Mouse (Mus musculus) retina, postnatal 7 days (tissue): ENCODE results near the gene Bicd2.
A peak's percentile ranks its signal among the peaks of the same experiment; 100 is the strongest.

Experiments used
- DNase-seq: peaks from one replicate; pipeline ENCODE4 v3.0.0-alpha.2; 2012; ENCODE audit warnings: low read depth, low spot score

Bicd2 gene

DNA sequence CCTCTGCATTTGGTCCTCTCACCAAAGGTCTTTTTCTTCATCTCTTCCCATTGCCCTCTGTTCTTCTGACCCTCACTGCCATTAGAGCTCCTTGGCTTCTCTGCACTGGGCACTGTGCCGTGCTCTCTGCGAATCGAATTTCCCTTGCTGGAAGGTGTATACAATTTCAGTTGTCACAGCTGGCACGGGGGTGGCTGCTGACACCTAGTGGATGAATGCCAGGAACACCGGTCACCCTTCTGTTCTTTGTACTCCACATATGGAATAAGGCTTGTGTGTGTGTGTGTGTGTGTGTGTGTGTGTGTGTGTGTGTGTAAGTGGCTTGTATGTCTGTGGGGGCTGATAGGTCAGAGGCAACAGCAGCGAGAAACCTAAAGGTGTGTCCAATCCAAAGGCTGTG lies 58.8 kb downstream of the Bicd2 start:
- DNase-seq, result no peak

DNA sequence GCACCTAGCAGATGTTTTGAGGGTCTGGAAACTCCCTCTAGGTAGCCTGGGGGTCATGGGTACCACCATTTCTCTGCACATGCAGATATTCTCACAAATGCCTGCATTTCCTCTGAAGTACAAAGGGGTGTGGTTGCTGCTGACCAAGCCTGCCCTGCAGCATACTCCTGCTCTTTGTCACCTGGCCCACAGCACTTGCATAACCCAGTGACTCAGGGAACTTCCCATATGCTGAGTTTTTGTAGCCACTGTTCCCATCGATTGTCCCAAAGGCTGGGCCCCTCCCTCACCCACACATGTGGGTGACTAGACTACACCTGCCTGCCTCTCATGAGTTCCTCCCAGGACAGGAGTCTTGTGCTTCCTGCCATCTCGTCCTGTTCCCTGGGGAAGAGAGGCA lies 61.2 kb downstream of the Bicd2 start:
- DNase-seq, result no peak

DNA sequence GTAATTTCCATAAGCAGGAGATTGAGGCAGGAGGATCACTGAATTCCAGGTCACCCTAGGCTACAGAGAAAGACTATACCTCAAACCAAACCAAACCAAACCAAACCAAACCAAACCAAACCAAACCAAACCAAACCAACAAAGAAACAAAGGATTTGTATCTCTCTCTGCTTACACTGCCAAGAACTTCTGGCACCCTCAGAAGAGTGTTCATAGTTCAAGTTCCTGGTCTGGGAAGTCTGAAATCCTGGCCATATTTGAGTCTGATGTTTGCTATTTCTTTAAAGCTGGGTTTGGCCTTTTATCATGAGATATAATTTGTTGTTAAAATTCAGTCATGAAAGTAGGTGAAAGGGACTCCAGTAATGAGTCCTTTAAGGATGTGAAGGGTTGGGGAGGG lies 66.4 kb downstream of the Bicd2 start:
- no peak for DNase-seq

- DNase-seq, result peak; percentile 96
Measured at GRCm38 (mm10) chr13:49420754-49421605, 79.6 kb downstream of the Bicd2 start, which contains the start of gene Ippk. TSS of gene Ippk (plus strand) at chr13:49421249.

DNA sequence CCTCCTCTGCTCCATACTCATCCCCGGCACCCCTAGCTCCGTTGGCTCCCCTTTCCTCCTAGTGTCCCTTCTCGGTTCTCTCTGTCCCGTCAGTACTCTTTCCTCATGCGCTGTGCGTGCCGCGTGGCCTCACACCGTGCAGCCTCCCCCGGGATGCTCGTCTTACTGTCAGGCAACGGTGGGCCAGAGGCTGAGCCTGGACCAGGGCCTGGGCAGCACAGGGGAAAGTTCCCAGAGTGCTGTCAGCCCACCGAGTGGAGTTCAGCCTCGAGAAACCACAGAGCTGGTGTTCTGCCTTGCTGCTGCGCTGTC lies 80.2 kb downstream of the Bicd2 start:
- no peak for DNase-seq

- no peak for DNase-seq
Measured at GRCm38 (mm10) chr13:49421959-49422358, 80.6 kb downstream of the Bicd2 start.

DNA sequence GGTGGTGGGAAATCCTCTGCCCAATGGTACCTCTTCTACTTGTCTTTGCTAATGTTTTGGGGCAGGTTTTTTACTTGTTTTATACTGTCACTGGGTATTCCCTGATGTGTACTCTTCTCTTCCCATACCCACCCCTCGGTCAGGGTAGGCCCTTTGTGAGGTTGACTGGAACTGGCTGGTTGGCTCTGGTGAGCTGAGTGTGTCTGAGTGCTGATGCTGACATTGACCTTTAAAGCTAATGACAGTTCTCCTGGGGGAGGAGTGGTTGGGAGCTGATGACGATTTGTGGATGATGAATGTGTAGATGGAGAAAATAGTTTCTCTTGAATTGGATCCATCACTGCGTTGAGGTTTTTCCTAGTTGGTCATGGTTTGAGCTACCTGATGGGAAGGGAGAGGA lies 85.4 kb downstream of the Bicd2 start:
- no peak for DNase-seq

DNA sequence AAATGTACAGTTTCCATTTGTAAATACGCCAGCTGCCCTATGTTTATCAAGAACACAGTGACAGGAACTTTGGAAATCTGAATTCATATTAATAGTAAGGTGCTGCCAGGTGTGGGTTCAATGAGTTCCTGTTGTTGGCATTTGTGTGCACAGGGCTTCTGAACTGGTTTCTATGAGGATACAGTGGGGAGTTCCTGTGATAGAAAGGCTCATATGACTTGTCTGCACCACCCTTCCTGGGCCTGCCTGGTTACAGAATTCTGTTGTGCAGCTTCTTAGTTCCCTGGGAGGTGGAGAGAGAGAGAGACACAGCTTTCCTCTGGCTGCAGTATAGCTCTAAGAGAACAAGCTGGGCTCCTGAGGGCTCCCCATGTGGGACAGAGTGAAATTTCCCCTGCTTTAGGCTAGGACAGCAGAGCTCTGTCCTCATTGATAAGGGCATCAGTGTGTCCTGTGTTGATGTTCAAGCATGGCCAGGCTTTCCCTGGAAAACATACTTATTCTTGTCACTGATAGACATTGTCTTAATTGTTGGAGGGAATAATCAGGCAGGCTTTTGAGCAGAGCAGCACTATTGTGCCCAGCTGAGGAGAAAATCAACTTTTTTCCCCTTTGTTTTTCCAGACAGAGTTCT lies 86.8 kb downstream of the Bicd2 start:
- no peak for DNase-seq

- DNase-seq, result no peak
Measured at GRCm38 (mm10) chr13:49430529-49430928, 89.1 kb downstream of the Bicd2 start.

DNA sequence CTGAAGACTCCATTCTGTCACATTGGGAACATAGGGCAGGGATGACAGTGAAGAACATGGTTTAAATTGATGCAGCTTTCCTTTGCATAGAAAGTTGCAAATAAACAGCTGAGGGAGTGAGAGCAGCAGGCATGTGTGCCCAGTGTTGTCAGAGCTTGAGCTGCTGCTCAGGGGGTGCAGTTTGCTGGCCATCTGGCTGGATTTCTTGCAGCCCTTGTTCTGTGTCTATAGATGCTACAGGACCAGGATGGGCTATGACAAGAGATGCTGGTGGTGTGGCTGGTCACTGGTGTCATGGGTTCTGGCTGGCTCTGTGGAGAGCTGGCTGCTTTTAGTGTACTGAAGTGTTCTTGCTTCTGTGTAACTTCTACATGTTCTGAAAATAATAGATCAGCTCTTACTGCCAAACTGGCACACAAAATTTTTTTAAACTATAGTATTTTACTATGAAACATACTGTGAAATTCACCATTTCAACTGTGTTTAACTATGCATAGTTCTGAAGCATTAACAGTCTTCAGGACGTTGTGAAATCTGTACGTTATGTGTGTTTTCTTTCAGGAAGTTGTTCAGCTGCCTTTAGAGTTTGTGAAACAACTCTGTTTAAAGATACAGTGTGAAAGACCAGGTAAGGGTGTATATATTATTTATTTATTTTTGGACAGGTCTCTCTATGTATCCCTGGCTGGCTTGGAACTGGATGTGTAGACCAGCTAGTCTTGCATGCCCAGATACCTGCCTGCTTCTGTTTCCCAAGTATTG lies 92.1 kb downstream of the Bicd2 start:
- no peak for DNase-seq

DNA sequence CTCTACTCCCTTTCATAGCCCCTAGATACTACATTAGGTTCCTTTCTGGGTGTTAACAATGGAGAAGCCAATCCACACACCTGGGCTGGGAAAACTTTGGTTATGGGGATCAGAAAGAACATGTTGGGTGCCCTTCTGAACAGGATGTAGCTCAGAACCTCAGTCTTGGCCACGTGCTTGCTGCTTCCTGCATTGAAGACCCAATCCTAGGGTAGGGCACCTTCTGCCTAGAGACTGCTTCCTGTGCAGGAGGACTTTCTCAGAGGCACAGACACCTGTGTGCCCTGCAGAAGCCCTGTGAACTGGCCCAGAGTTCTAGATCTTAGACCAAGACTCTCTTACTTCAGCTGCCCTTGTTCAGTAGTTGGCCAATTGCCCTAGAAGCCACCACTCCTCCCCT lies 94.4 kb downstream of the Bicd2 start:
- no peak for DNase-seq

DNA sequence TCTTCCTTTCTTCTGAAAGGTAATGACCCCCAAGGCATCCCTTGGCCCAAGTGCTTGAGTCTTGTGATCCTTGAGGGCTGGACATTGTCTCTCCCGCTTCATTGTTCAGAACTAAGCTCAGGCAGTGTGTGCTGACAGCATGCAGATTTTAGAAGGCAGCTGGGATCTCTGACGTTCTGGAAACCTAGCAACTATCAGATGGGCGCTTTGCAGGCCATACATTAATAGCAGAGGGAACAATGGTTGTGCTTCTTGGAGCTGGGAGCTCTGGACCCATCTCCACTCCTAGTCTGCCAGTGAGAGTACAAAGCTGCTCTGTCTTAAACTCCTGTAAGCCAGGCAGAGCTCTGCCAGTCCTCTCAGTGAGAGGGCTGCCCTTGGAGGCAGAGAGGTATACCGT lies 94.8 kb downstream of the Bicd2 start:
- no peak for DNase-seq
